Mouse (Mus musculus) bone marrow, adult 2 months (tissue): ENCODE results near the gene BC052040.

Experiments
- CTCF ChIP-seq: fragments of 200-500 bp; IDR thresholded peaks from 2 replicates; pipeline ENCODE4 v1.5.1; 2011; ENCODE audit warnings: low read length, control low read depth; ENCODE audit not compliant: control insufficient read depth, insufficient read depth
- POLR2A ChIP-seq: fragments of 200-500 bp; IDR thresholded peaks from 2 replicates; pipeline ENCODE4 v1.6.1; 2011; ENCODE audit warnings: low read depth, mild to moderate bottlenecking, control low read depth, low read length, borderline replicate concordance; ENCODE audit not compliant: control insufficient read depth

DNA sequence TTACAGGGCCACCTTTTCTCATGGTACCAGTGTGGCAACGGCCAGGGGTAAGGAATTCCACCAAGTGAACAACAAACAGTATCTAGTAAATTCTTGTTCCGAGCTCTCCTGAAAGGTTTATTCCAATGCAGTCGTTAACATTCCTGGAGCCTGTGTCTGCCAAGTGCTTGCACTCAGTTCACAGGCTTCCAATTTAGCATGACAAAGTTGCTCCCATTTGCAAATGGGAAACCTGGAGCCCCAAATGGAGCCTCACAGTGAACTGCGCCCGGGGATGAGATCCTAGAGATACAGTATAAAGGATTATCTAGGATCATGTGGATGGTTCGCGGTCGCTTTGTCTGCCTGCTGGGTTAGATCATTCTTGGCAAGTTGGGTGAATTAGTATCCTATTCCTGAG, 141.9 kb downstream of the BC052040 start:
- no peak for TF ChIP-seq CTCF
- TF ChIP-seq POLR2A: no peak
